Mouse (Mus musculus) MEL-GATA-1-ER (cell line): ENCODE data around the gene Slc44a5.
"Not testable (repeated sequence)": the region's sequence is repeated elsewhere in the genome, so short reads cannot be mapped to it uniquely, and the experiment has no call there.

Experiments
- DNase-seq: peaks from one replicate; pipeline ENCODE4 v3.0.0-alpha.2; 2012; ENCODE audit warnings: low read depth; ENCODE audit errors: extremely low read depth

The Slc44a5 gene

GRCm38 (mm10) chr3:154093745-154094322 lies 120.6 kb downstream of the Slc44a5 start:
- DNase-seq = peak; percentile 48

GRCm38 (mm10) chr3:154101671-154102070 lies 128.4 kb downstream of the Slc44a5 start:
- no peak for DNase-seq

GRCm38 (mm10) chr3:154110528-154110927 lies 137.3 kb downstream of the Slc44a5 start:
- no peak for DNase-seq

- DNase-seq = no peak
Observed at GRCm38 (mm10) chr3:154111221-154111620, 138.0 kb downstream of the Slc44a5 start.

GRCm38 (mm10) chr3:154114991-154115390 lies 141.8 kb downstream of the Slc44a5 start:
- no peak for DNase-seq

- no peak for DNase-seq
Observed at GRCm38 (mm10) chr3:154115478-154115877, 142.2 kb downstream of the Slc44a5 start.

- DNase-seq = no peak
Observed at GRCm38 (mm10) chr3:154116000-154116399, 142.8 kb downstream of the Slc44a5 start.

- no peak for DNase-seq
Observed at GRCm38 (mm10) chr3:154118992-154119603, 145.9 kb downstream of the Slc44a5 start.

GRCm38 (mm10) chr3:154122531-154122930 lies 149.3 kb downstream of the Slc44a5 start:
- DNase-seq = no peak

- DNase-seq = no peak
Observed at GRCm38 (mm10) chr3:154124890-154125575, 151.8 kb downstream of the Slc44a5 start.

- DNase-seq = no peak
Observed at GRCm38 (mm10) chr3:154125768-154126376, 152.6 kb downstream of the Slc44a5 start.

- no peak for DNase-seq
Observed at GRCm38 (mm10) chr3:154127246-154127645, 154.0 kb downstream of the Slc44a5 start.

- no peak for DNase-seq
Observed at GRCm38 (mm10) chr3:154129036-154129435, 155.8 kb downstream of the Slc44a5 start.

- peak; percentile 6 for DNase-seq
Observed at GRCm38 (mm10) chr3:154130431-154131114, 157.3 kb downstream of the Slc44a5 start.

- no peak for DNase-seq
Observed at GRCm38 (mm10) chr3:154133986-154134385, 160.8 kb downstream of the Slc44a5 start.

- no peak for DNase-seq
Observed at GRCm38 (mm10) chr3:154134701-154135100, 161.5 kb downstream of the Slc44a5 start.

- DNase-seq = no peak
Observed at GRCm38 (mm10) chr3:154136501-154136900, 163.3 kb downstream of the Slc44a5 start.

GRCm38 (mm10) chr3:154141346-154141745 lies 168.1 kb downstream of the Slc44a5 start:
- no peak for DNase-seq

GRCm38 (mm10) chr3:154142618-154143017 lies 169.4 kb downstream of the Slc44a5 start:
- DNase-seq = no peak

GRCm38 (mm10) chr3:154145750-154146149 lies 172.5 kb downstream of the Slc44a5 start:
- no peak for DNase-seq

- no peak for DNase-seq
Observed at GRCm38 (mm10) chr3:154149778-154150177, 176.5 kb downstream of the Slc44a5 start.

- not testable (repeated sequence) for DNase-seq
Observed at GRCm38 (mm10) chr3:154153541-154153940, 180.3 kb downstream of the Slc44a5 start.
